Mouse (Mus musculus): ENCODE measurements around the gene H3f3a. TPM values are rescaled to one million over a fixed set of nuclear protein-coding genes. Genes with fewer than 3 reads are reported as not detected.

The H3f3a gene
- polyA plus RNA-seq, 1 experiment from 2014 or later: 3,908 TPM

DNA sequence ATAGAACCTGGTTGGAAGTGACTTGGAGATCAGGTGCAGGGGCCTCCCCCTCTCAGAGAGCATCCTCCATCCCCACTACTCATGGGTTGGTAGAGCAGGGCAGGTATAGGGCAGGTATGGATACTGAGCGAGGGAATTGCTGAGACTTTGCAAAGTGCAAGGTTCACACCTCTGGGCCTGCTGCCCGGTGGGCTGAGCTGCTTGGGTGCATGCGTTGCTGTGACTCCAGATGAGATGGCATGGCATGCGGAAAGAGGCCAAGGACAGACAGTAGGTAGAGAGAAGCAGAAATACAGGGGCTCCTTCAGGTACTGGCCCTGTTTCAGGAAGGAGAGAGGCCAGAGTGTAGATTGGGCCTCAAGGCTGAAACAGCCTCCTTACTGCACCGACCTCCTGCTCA lies 32.5 kb downstream of the H3f3a start:
- Histone ChIP-seq H3K4me2 (ENCODE audit: low read depth, severe bottlenecking) (no peak overlapping the region), H3K27ac (replicated peaks; ENCODE audit: low read depth, low read length) (no peak overlapping the region), H3K9ac (ENCODE audit: low read length) (no peak overlapping the region), H3K4me3 (ENCODE audit: low read depth, low read length) (no peak overlapping the region), H3K4me1 (ENCODE audit: control insufficient read depth, insufficient read depth, low read length) (peaks cover 3% of the 10 kb centered on the region; the same call in 1 of the 2 replicates), H3K36me3 (ENCODE audit: control insufficient read depth, insufficient read depth, low read length) (no peaks in the 10 kb centered on the region), H3K9me3 (ENCODE audit: control insufficient read depth, low read length) (no peaks in the 10 kb centered on the region), H3K27me3 (ENCODE audit: control insufficient read depth, insufficient read depth, low read length) (no peaks in the 10 kb centered on the region)
- ATAC-seq (ENCODE audit: insufficient number of reproducible peaks, low FRiP score, low TSS enrichment, low read depth) (no peak), DNase-seq (ENCODE audit: low spot score) (no peak)
- WGBS: 65% methylated on average over 5 of the region's 5 CpGs

DNA sequence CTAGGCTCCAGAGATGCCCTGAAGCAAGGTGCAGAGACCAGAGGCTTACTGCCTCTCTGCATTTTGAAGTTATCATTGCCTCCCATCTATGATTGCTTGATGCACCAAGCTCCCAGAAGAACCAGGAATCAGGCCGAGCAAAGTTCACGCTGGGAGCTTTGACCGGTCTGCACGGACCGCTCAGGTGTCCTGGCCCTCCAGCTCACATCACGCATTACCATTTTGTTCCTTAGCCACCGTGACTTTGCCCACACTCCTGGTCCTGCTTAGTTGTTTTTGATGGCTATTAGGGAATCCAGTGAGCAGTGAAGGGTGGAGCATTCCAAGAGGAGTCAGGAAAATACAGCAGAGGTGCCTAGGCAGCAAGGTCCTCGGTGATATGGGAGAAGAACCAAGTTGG lies 33.5 kb downstream of the H3f3a start:
- 87% methylated on average over 8 of the region's 8 CpGs for WGBS
- DNase-seq (ENCODE audit: low spot score) (no peak), ATAC-seq (ENCODE audit: insufficient number of reproducible peaks, low FRiP score, low TSS enrichment, low read depth) (no peak)
- no peak overlapping the region for H3K27ac ChIP-seq (replicated peaks; ENCODE audit: low read depth, low read length)
- no peak overlapping the region for H3K9ac ChIP-seq (ENCODE audit: low read length)
- H3K27me3 ChIP-seq (ENCODE audit: control insufficient read depth, insufficient read depth, low read length): no peaks in the 10 kb centered on the region
- H3K4me3 ChIP-seq (ENCODE audit: low read depth, low read length): no peak overlapping the region
- H3K4me1 ChIP-seq (ENCODE audit: control insufficient read depth, insufficient read depth, low read length): peaks cover 3% of the 10 kb centered on the region; the same call in 1 of the 2 replicates
- H3K4me2 ChIP-seq (ENCODE audit: low read depth, severe bottlenecking): no peak overlapping the region
- no peaks in the 10 kb centered on the region for H3K9me3 ChIP-seq (ENCODE audit: control insufficient read depth, low read length)
- H3K36me3 ChIP-seq (ENCODE audit: control insufficient read depth, insufficient read depth, low read length): no peaks in the 10 kb centered on the region

GRCm38 (mm10) chr1:180778941-180779340 lies 34.8 kb downstream of the H3f3a start:
- Histone ChIP-seq H3K36me3 (ENCODE audit: control insufficient read depth, insufficient read depth, low read length) (no peaks in the 10 kb centered on the region), H3K4me3 (ENCODE audit: low read depth, low read length) (no peak overlapping the region), H3K4me1 (ENCODE audit: control insufficient read depth, insufficient read depth, low read length) (peaks cover 3% of the 10 kb centered on the region; the same call in 1 of the 2 replicates), H3K27me3 (ENCODE audit: control insufficient read depth, insufficient read depth, low read length) (no peaks in the 10 kb centered on the region), H3K9ac (ENCODE audit: low read length) (no peak overlapping the region), H3K9me3 (ENCODE audit: control insufficient read depth, low read length) (no peaks in the 10 kb centered on the region), H3K4me2 (ENCODE audit: low read depth, severe bottlenecking) (peak overlapping the region; percentile 81; the same call in 1 of the 2 replicates), H3K27ac (replicated peaks; ENCODE audit: low read depth, low read length) (no peak overlapping the region)
- 82% methylated on average over 10 of the region's 10 CpGs for WGBS
- ATAC-seq (ENCODE audit: insufficient number of reproducible peaks, low FRiP score, low TSS enrichment, low read depth) (no peak), DNase-seq (ENCODE audit: low spot score) (no peak)

- Histone ChIP-seq H3K4me3 (ENCODE audit: low read depth, low read length) (peak overlapping the region; percentile 59), H3K27ac (replicated peaks; ENCODE audit: low read depth, low read length) (peak overlapping the region; percentile 95), H3K9ac (ENCODE audit: low read length) (peak overlapping the region; percentile 77), H3K4me2 (ENCODE audit: low read depth, severe bottlenecking) (peak overlapping the region; percentile 81), H3K27me3 (ENCODE audit: control insufficient read depth, insufficient read depth, low read length) (no peaks in the 10 kb centered on the region), H3K4me1 (ENCODE audit: control insufficient read depth, insufficient read depth, low read length) (peaks cover 3% of the 10 kb centered on the region; the same call in 1 of the 2 replicates), H3K9me3 (ENCODE audit: control insufficient read depth, low read length) (no peaks in the 10 kb centered on the region), H3K36me3 (ENCODE audit: control insufficient read depth, insufficient read depth, low read length) (no peaks in the 10 kb centered on the region)
- DNase-seq (ENCODE audit: low spot score): no peak
- peak; percentile 31 for ATAC-seq (ENCODE audit: insufficient number of reproducible peaks, low FRiP score, low TSS enrichment, low read depth)
- 1% methylated on average over 13 of the region's 13 CpGs for WGBS
Measured at GRCm38 (mm10) chr1:180778403-180778754, 35.4 kb downstream of the H3f3a start.

DNA sequence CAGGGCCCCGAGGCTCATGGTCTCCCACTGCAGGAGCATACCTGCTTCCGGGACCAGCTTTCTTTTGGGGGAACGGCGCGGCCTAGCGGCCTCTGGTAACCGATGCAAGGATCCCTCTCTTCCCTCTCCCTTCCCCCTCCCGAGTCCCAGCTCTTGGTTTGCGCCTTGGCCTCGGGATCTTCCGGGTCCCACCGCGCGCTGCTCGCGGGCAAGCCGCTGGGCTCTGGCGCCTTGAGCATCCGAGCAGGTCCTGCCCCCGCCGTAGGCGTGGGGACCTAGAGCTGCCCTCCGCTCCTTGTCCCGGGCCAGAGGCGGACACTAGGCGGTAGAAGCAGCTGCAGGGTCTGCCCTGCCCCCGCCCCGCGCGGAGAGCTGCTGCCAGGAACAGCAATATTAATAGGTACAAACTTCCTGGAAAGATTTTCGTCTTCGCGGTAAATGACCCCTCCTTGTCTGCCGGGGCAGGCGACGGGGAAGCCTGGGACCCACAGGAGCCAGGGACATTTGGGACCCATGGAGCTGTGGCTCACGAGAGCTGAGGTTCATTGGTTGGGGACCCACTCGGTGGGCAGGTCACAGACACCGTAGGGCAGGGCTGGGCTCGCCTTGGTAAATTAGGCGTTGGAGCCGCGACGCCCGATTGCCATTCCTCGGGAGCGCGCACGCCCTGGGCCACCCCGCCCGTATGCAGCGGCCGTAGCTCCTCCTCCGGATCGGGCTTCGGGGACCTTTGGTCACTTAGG lies 35.9 kb downstream of the H3f3a start:
- ATAC-seq (ENCODE audit: insufficient number of reproducible peaks, low FRiP score, low TSS enrichment, low read depth): peak; percentile 88

GRCm38 (mm10) chr1:180777289-180777659 lies 36.5 kb downstream of the H3f3a start:
- peak overlapping the region; percentile 95 for H3K27ac ChIP-seq (replicated peaks; ENCODE audit: low read depth, low read length)
- peak; percentile 24; the same call in 1 of the 2 replicates for ATAC-seq (ENCODE audit: insufficient number of reproducible peaks, low FRiP score, low TSS enrichment, low read depth)

More for the DNA sequence above, 35.9 kb downstream of the H3f3a start:
- under 1% methylated on average over 56 of the region's 56 CpGs for WGBS
- H3K4me1 ChIP-seq (ENCODE audit: control insufficient read depth, insufficient read depth, low read length): peaks cover 3% of the 10 kb centered on the region; the same call in 1 of the 2 replicates
- peak overlapping the region; percentile 95 for H3K27ac ChIP-seq (replicated peaks; ENCODE audit: low read depth, low read length)
- no peaks in the 10 kb centered on the region for H3K9me3 ChIP-seq (ENCODE audit: control insufficient read depth, low read length)
- H3K27me3 ChIP-seq (ENCODE audit: control insufficient read depth, insufficient read depth, low read length): no peaks in the 10 kb centered on the region
- no peaks in the 10 kb centered on the region for H3K36me3 ChIP-seq (ENCODE audit: control insufficient read depth, insufficient read depth, low read length)
- peak; percentile 90 for DNase-seq (ENCODE audit: low spot score)
- H3K9ac ChIP-seq (ENCODE audit: low read length): peak overlapping the region; percentile 77
- H3K4me3 ChIP-seq (ENCODE audit: low read depth, low read length): peak overlapping the region; percentile 59
- peak overlapping the region; percentile 81 for H3K4me2 ChIP-seq (ENCODE audit: low read depth, severe bottlenecking)

DNA sequence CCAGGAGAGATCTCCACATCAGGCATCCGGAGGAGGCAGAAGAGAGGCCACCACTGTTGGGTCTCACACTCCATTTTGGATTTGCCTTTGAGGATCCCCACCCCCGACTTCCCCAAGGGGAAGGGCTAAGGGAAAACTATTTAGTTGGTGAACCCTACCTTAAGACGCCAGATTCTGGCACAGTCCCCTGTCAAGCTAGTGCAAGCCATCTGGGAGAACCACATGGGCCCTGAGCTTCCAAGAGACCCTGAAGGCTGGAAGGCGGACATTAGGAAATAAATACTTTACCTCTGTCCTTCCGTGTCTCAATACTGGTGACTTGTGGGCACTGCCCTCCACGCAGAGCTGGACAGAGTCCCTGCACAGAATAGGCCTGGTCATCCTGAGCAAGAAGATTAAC lies 37.2 kb downstream of the H3f3a start:
- ATAC-seq (ENCODE audit: insufficient number of reproducible peaks, low FRiP score, low TSS enrichment, low read depth) (no peak), DNase-seq (ENCODE audit: low spot score) (no peak)
- whole genome bisulfite sequencing: 86% methylated on average over 6 of the region's 6 CpGs
- Histone ChIP-seq H3K27me3 (ENCODE audit: control insufficient read depth, insufficient read depth, low read length) (no peaks in the 10 kb centered on the region), H3K36me3 (ENCODE audit: control insufficient read depth, insufficient read depth, low read length) (no peaks in the 10 kb centered on the region), H3K4me1 (ENCODE audit: control insufficient read depth, insufficient read depth, low read length) (peaks cover 3% of the 10 kb centered on the region; the same call in 1 of the 2 replicates), H3K4me2 (ENCODE audit: low read depth, severe bottlenecking) (no peak overlapping the region), H3K9ac (ENCODE audit: low read length) (no peak overlapping the region), H3K9me3 (ENCODE audit: control insufficient read depth, low read length) (no peaks in the 10 kb centered on the region), H3K27ac (replicated peaks; ENCODE audit: low read depth, low read length) (no peak overlapping the region), H3K4me3 (ENCODE audit: low read depth, low read length) (no peak overlapping the region)

More at GRCm38 (mm10) chr1:180777289-180777659, 36.5 kb downstream of the H3f3a start:
- Histone ChIP-seq H3K36me3 (ENCODE audit: control insufficient read depth, insufficient read depth, low read length) (no peaks in the 10 kb centered on the region), H3K4me1 (ENCODE audit: control insufficient read depth, insufficient read depth, low read length) (peaks cover 3% of the 10 kb centered on the region; the same call in 1 of the 2 replicates), H3K4me2 (ENCODE audit: low read depth, severe bottlenecking) (peak overlapping the region; percentile 81), H3K4me3 (ENCODE audit: low read depth, low read length) (peak overlapping the region; percentile 59), H3K9me3 (ENCODE audit: control insufficient read depth, low read length) (no peaks in the 10 kb centered on the region), H3K27me3 (ENCODE audit: control insufficient read depth, insufficient read depth, low read length) (no peaks in the 10 kb centered on the region), H3K9ac (ENCODE audit: low read length) (peak overlapping the region; percentile 77)
- WGBS: 2% methylated on average over 10 of the region's 10 CpGs
- DNase-seq (ENCODE audit: low spot score): no peak

- Histone ChIP-seq H3K27me3 (ENCODE audit: control insufficient read depth, insufficient read depth, low read length) (no peaks in the 10 kb centered on the region), H3K4me1 (ENCODE audit: control insufficient read depth, insufficient read depth, low read length) (peaks cover 3% of the 10 kb centered on the region; the same call in 1 of the 2 replicates), H3K4me2 (ENCODE audit: low read depth, severe bottlenecking) (no peak overlapping the region), H3K9ac (ENCODE audit: low read length) (no peak overlapping the region), H3K36me3 (ENCODE audit: control insufficient read depth, insufficient read depth, low read length) (no peaks in the 10 kb centered on the region), H3K9me3 (ENCODE audit: control insufficient read depth, low read length) (no peaks in the 10 kb centered on the region), H3K27ac (replicated peaks; ENCODE audit: low read depth, low read length) (no peak overlapping the region), H3K4me3 (ENCODE audit: low read depth, low read length) (no peak overlapping the region)
- 69% methylated on average over 6 of the region's 6 CpGs for WGBS
- no peak for DNase-seq (ENCODE audit: low spot score)
- no peak for ATAC-seq (ENCODE audit: insufficient number of reproducible peaks, low FRiP score, low TSS enrichment, low read depth)
Measured at GRCm38 (mm10) chr1:180775849-180776493, 37.8 kb downstream of the H3f3a start.

Measured in limb, embryonic 11.5 days (tissue).